Mouse (Mus musculus): ENCODE data around the gene Ssbp2. TPM values are rescaled to one million over a fixed set of nuclear protein-coding genes. Genes with fewer than 3 reads are reported as not detected.

The Ssbp2 gene
- polyA plus RNA-seq, 1 experiment from 2014 or later, result 44.2 TPM

- Histone ChIP-seq H3K4me3 (replicated peaks) (no peak overlapping the region), H3K9me3 (replicated peaks) (no peaks in the 10 kb centered on the region), H3K4me2 (no peak overlapping the region), H3K27ac (replicated peaks) (no peak overlapping the region), H3K36me3 (replicated peaks) (no peaks in the 10 kb centered on the region), H3K4me1 (replicated peaks) (no peaks in the 10 kb centered on the region), H3K9ac (no peak overlapping the region), H3K27me3 (no peaks in the 10 kb centered on the region)
- 75% methylated on average over 8 of the region's 8 CpGs for WGBS (ENCODE audit: insufficient replicate concordance)
- no peak for ATAC-seq (ENCODE audit: insufficient read depth)
Measured at GRCm38 (mm10) chr13:91680764-91681437, 220.8 kb downstream of the Ssbp2 start.

DNA sequence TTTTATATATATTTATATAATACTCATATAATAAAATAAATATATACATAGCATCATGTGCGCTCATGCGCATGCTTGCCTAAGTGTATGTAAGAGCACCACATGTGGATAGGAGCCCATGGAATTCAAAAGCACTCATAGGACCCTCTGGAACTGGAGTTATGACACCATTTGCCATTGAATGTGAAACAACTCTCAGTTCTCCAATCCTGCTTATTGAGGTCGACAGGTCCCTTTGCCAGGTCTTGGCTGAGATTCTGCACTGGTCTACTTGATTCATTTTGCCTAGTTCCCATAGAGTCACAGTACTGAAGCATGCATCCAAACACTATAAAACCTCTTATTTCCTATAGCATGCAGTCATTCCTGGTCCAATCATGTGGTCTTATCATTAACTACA lies 221.4 kb downstream of the Ssbp2 start:
- no peaks in the 10 kb centered on the region for H3K4me1 ChIP-seq (replicated peaks)
- no peaks in the 10 kb centered on the region for H3K27me3 ChIP-seq
- no peak overlapping the region for H3K4me3 ChIP-seq (replicated peaks)
- 81% methylated on average over 3 of the region's 3 CpGs for WGBS (ENCODE audit: insufficient replicate concordance)
- no peak overlapping the region for H3K4me2 ChIP-seq
- 0 out of 2 replicates have a peak, but pooled peaks cover under 1% of the 10 kb centered on the region for H3K9me3 ChIP-seq (replicated peaks)
- H3K27ac ChIP-seq (replicated peaks), result no peak overlapping the region
- peaks cover 1% of the 10 kb centered on the region; the same call in 1 of the 2 replicates for H3K36me3 ChIP-seq (replicated peaks)
- no peak overlapping the region for H3K9ac ChIP-seq
- no peak for ATAC-seq (ENCODE audit: insufficient read depth)

DNA sequence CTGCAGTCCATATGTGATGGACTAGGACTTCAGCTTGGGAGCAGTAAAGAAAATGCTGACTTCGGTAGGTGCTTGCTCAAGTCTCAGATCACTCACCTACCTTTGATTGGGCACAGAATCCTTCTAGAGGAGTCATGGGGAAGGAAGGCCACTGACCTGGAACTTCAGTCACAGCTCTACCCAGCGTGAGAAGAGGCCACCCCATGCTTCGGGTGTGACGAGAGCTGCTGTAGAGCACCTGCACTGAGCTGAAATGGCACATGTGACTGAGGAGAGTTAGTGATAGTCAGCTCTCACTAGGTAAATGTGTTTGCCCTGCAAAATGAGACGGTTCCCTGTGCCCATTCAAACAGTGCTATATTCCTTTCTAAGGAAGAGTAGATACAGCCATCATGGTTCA lies 230.0 kb downstream of the Ssbp2 start:
- H3K9ac ChIP-seq, result no peak overlapping the region
- H3K4me2 ChIP-seq, result no peak overlapping the region
- WGBS (ENCODE audit: insufficient replicate concordance), result 82% methylated on average over 5 of the region's 5 CpGs
- H3K27ac ChIP-seq (replicated peaks), result no peak overlapping the region
- H3K9me3 ChIP-seq (replicated peaks), result 0 out of 2 replicates have a peak, but pooled peaks cover 2% of the 10 kb centered on the region
- peaks cover 11% of the 10 kb centered on the region for H3K36me3 ChIP-seq (replicated peaks)
- no peaks in the 10 kb centered on the region for H3K4me1 ChIP-seq (replicated peaks)
- no peaks in the 10 kb centered on the region for H3K27me3 ChIP-seq
- no peak overlapping the region for H3K4me3 ChIP-seq (replicated peaks)
- no peak for ATAC-seq (ENCODE audit: insufficient read depth)

DNA sequence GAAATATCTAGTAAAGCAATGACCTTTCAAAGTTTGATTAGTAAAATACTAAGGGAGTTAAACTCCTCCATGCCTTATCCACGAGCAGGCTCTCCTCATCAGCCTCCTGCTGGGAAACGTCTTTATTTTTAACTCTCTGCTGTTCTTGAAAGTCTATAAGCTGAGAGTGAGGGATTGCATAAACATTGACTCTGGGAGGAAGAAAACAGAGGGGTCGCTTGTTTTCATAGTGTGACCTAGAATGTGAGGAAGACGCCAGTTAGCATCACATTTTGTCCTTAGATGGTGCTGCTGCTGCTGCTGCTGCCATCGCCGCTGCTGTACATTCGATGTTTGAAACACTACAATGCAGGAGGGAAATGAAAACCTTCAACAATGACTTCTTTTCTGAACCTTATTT lies 233.5 kb downstream of the Ssbp2 start:
- H3K4me1 ChIP-seq (replicated peaks), result no peaks in the 10 kb centered on the region
- peaks cover 9% of the 10 kb centered on the region; the same call in 1 of the 2 replicates for H3K36me3 ChIP-seq (replicated peaks)
- no peaks in the 10 kb centered on the region for H3K27me3 ChIP-seq
- no peak overlapping the region for H3K9ac ChIP-seq
- H3K9me3 ChIP-seq (replicated peaks), result no peaks in the 10 kb centered on the region
- no peak overlapping the region for H3K4me3 ChIP-seq (replicated peaks)
- H3K27ac ChIP-seq (replicated peaks), result no peak overlapping the region
- H3K4me2 ChIP-seq, result no peak overlapping the region
- ATAC-seq (ENCODE audit: insufficient read depth), result no peak
- WGBS (ENCODE audit: insufficient replicate concordance), result 79% methylated on average over 7 of the region's 7 CpGs

DNA sequence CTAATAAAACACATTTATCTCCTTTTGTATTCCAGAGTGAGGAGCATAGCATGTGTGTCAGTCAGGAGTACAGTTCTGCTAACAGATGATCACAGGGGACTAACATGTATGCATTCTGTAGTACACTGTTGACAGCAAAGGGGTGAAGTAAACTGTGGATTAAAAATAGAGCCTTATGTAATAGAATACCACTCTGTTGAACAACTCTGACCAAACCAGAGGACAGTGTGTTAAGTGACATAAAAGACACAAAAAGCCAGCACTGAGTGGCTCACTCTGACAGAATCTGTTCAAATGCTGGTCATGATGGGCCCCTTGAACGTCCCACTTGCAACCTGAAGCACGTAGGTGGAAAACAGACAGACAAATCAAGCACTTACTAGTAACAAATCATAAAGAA lies 235.3 kb downstream of the Ssbp2 start:
- H3K9me3 ChIP-seq (replicated peaks), result no peaks in the 10 kb centered on the region
- ATAC-seq (ENCODE audit: insufficient read depth), result no peak

DNA sequence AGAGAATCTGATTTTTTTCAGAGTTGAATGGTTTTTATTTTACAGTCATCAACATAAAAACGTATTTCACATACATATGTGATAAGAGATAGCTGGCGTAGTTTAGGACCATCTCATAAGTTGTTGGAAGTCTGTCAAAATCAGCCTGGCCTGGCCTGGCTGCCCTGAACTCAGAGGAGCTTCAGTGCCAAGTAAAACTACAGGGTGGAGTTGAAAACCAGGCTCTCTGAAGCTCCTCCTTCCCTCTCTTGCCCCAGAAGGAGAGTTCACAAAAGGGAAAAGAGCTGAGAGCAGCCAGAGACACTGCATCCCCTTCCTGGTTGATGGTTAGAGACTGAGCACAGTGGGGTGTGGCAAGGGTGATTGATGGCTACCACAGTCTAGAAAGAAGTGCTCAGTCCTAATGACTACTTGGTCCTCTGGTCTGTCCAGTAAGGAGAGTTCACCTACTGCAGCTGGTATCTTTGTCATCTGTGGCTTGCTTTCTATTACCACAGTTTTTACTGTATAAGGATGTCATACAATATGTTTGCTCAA lies 236.1 kb downstream of the Ssbp2 start:
- 57% methylated on average over 2 of the region's 2 CpGs for WGBS (ENCODE audit: insufficient replicate concordance)
- ATAC-seq (ENCODE audit: insufficient read depth), result no peak

More for the DNA sequence above, 235.3 kb downstream of the Ssbp2 start:
- 75% methylated on average over 2 of the region's 2 CpGs for WGBS (ENCODE audit: insufficient replicate concordance)
- no peaks in the 10 kb centered on the region for H3K4me1 ChIP-seq (replicated peaks)
- no peak overlapping the region for H3K9ac ChIP-seq
- H3K4me2 ChIP-seq, result no peak overlapping the region
- H3K27me3 ChIP-seq, result no peaks in the 10 kb centered on the region
- no peak overlapping the region for H3K27ac ChIP-seq (replicated peaks)
- H3K4me3 ChIP-seq (replicated peaks), result no peak overlapping the region
- peaks cover 9% of the 10 kb centered on the region; the same call in 1 of the 2 replicates for H3K36me3 ChIP-seq (replicated peaks)

DNA sequence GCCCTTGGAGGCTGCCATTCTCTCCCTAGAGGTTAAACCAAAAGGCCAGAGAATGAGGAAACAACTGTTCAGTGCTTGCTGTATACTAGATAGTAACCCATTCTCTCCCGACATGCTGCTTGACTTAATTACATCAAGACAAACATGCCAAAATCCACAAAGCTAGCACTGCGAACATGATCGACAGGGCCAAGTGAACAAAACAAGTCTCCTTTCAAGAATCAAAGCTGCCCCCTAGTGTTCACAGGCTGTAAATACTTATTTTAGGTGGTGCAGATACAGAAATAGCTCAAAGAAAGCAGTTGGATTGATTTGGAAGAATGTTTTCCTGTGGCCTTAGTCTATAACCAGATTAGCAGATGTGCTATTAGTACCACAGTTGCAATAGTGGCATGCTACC lies 236.9 kb downstream of the Ssbp2 start:
- 43% methylated on average over 3 of the region's 3 CpGs for WGBS (ENCODE audit: insufficient replicate concordance)
- Histone ChIP-seq H3K36me3 (replicated peaks) (peaks cover 9% of the 10 kb centered on the region; the same call in 1 of the 2 replicates), H3K9me3 (replicated peaks) (no peaks in the 10 kb centered on the region), H3K27me3 (no peaks in the 10 kb centered on the region), H3K4me3 (replicated peaks) (no peak overlapping the region), H3K27ac (replicated peaks) (no peak overlapping the region), H3K4me1 (replicated peaks) (no peaks in the 10 kb centered on the region; the same call in 1 of the 2 replicates), H3K4me2 (no peak overlapping the region), H3K9ac (no peak overlapping the region)
- no peak for ATAC-seq (ENCODE audit: insufficient read depth)

More for the DNA sequence above, 236.1 kb downstream of the Ssbp2 start:
- no peak overlapping the region for H3K27ac ChIP-seq (replicated peaks)
- H3K4me3 ChIP-seq (replicated peaks), result no peak overlapping the region
- H3K9me3 ChIP-seq (replicated peaks), result no peaks in the 10 kb centered on the region
- no peaks in the 10 kb centered on the region for H3K4me1 ChIP-seq (replicated peaks)
- no peak overlapping the region for H3K4me2 ChIP-seq
- H3K9ac ChIP-seq, result no peak overlapping the region
- peaks cover 9% of the 10 kb centered on the region; the same call in 1 of the 2 replicates for H3K36me3 ChIP-seq (replicated peaks)
- no peaks in the 10 kb centered on the region for H3K27me3 ChIP-seq

DNA sequence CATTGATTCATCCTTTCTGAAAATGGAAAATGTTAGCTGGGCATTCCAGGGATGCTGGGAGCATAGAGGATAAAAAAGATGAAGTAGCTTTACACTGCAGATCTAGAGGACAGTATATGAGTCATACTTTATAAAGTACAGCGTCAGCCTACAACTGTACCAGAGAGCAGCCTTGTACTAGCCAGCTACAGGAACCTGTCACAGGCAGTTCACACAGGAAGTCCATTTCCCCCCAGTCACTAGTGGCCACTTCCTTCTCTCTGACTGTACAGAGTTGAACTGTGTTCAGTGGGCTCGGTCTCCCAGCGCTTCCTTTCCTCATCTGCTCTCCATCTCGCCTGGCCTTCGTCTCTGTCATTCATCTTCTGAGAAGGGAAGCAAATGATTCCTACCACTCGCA lies 242.3 kb downstream of the Ssbp2 start:
- no peaks in the 10 kb centered on the region for H3K9me3 ChIP-seq (replicated peaks)
- no peak overlapping the region for H3K4me3 ChIP-seq (replicated peaks)
- H3K27me3 ChIP-seq, result no peaks in the 10 kb centered on the region
- peaks cover 9% of the 10 kb centered on the region; the same call in 1 of the 2 replicates for H3K36me3 ChIP-seq (replicated peaks)
- ATAC-seq (ENCODE audit: insufficient read depth), result peak; percentile 57; the same call in 1 of the 2 replicates
- H3K9ac ChIP-seq, result no peak overlapping the region
- H3K27ac ChIP-seq (replicated peaks), result no peak overlapping the region
- 39% methylated on average over 6 of the region's 6 CpGs for WGBS (ENCODE audit: insufficient replicate concordance)
- H3K4me2 ChIP-seq, result no peak overlapping the region
- H3K4me1 ChIP-seq (replicated peaks), result no peaks in the 10 kb centered on the region; the same call in 1 of the 2 replicates

DNA sequence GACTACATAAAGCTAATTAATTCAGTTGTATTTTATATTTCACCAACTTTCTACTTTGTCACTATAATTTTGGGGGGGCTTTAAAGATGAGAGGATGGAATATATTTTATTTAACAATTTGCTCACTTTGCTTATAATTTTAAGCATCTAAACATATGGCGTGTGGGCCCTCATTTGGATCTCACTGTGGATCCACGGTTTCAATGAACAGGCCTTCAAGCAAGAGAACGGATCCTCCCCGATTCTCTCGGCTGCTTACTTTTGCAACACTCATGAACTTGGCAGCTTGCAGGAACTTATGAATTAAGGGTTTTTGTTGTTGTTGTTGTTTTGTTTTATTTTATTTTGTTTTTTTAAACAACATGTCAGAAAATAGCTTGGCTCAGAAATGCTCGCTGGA lies 259.4 kb downstream of the Ssbp2 start:
- Histone ChIP-seq H3K4me2 (no peak overlapping the region), H3K9me3 (replicated peaks) (no peaks in the 10 kb centered on the region), H3K9ac (no peak overlapping the region), H3K27ac (replicated peaks) (no peak overlapping the region), H3K27me3 (no peaks in the 10 kb centered on the region), H3K4me3 (replicated peaks) (no peak overlapping the region), H3K4me1 (replicated peaks) (no peaks in the 10 kb centered on the region), H3K36me3 (replicated peaks) (no peaks in the 10 kb centered on the region)
- no peak for ATAC-seq (ENCODE audit: insufficient read depth)
- WGBS (ENCODE audit: insufficient replicate concordance), result 76% methylated on average over 6 of the region's 6 CpGs

DNA sequence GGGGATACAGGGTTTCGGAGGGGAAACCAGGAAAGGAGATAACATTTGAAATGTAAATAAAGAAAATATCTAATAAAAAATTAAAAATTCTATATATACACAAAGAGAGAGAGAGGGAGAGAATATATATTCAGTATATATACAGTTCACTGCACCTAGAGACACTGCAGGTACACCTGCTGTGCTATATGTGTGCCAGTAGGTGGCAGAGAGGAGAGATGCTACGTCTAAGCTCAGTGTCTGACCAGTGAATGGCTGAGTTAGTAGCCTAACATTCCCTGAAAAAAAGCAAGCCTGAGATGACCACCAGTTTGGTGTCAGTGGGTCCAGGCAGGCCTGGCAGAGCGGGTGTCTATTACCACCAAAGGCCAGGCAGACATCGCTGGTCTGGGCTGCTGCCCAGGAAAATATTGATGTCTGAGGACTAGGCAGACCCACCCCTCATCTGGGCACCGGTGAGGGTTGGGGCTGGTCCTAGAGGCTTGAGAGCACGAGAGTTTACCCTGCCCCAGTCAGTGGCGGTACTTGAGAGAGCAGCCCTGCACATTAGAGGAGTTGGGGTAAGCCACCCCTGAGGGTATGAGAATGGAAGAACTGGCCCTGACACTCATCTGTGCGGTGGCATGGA lies 263.1 kb downstream of the Ssbp2 start:
- Histone ChIP-seq H3K9ac (no peak overlapping the region), H3K4me1 (replicated peaks) (no peaks in the 10 kb centered on the region), H3K9me3 (replicated peaks) (no peaks in the 10 kb centered on the region), H3K36me3 (replicated peaks) (no peaks in the 10 kb centered on the region), H3K4me3 (replicated peaks) (no peak overlapping the region), H3K27me3 (no peaks in the 10 kb centered on the region), H3K27ac (replicated peaks) (no peak overlapping the region), H3K4me2 (no peak overlapping the region)
- no peak for ATAC-seq (ENCODE audit: insufficient read depth)
- 54% methylated on average over 8 of the region's 8 CpGs for WGBS (ENCODE audit: insufficient replicate concordance)

- no peak for ATAC-seq (ENCODE audit: insufficient read depth)
- Histone ChIP-seq H3K9me3 (replicated peaks) (no peaks in the 10 kb centered on the region), H3K27ac (replicated peaks) (no peak overlapping the region), H3K4me2 (no peak overlapping the region), H3K27me3 (no peaks in the 10 kb centered on the region), H3K9ac (no peak overlapping the region), H3K4me1 (replicated peaks) (no peaks in the 10 kb centered on the region), H3K4me3 (replicated peaks) (no peak overlapping the region), H3K36me3 (replicated peaks) (no peaks in the 10 kb centered on the region)
- WGBS (ENCODE audit: insufficient replicate concordance), result 56% methylated on average over 7 of the region's 7 CpGs
Measured at GRCm38 (mm10) chr13:91723736-91724119, 263.6 kb downstream of the Ssbp2 start.

Data from liver, embryonic 15.5 days (tissue).